In the genomic region with DNA sequence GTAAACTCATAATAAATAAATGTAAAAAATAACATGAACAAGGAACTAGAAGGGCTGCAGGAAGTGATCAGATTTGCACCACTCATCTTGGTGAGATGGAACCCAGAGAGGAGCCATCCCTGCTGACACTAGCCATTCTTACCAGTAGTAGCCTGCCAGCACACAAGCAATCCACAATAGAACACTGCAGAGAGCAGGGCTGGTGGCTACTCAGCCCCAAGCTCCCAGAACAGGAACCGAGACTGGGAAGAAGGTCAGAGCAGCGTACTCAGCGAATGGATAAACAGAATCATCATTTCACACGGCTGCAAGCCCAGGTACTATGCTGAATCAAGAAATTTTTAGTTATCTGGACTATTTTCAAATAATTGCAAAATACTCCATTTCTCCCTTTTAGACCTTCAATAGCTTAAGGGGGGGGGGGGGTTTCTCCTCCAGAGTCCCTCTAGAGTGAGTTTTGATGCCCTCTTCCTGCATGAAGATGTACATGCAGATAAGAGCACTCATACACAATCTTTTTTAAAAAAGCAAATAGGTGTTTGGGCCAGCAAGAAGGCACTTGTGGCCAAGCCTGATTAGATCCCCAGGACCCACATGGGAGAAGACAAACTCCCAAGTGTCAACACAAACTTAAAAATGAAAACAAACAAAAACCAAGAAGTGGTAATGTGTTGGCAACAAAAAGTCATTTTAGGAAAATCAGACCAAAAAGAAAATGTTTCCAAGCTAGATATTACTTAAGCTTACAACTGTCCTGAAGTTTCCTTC, we compare ENCODE assay signal across 10 mouse cellular contexts. TPM values are rescaled to one million over a fixed set of nuclear protein-coding genes. Genes with fewer than 3 reads are reported as not detected.
A peak's percentile ranks its signal among the peaks of the same experiment; 100 is the strongest.
DNase-seq lines count a peak whose midpoint lies in the region; ATAC-seq and TF ChIP-seq lines count a peak whose summit lies in the region.
"Had no signal": no experiment of that assay in that cellular context is flagged by ENCODE, and none has a peak within 500 bp of the region (broad histone marks: within the 10 kb centered on the region; RNA-seq: fewer than 3 reads in every experiment).

No protein-coding gene starts in this region.

- DNase-seq in kidney, adult 2 months = peak; percentile 38
- no peak for DNase-seq in kidney, adult 9 months
- peak; percentile 20 for DNase-seq in CD4-positive helper T cell, adult 2 months (ENCODE audit: low read depth, low spot score)
- DNase-seq in liver, embryonic 13.5 days = no peak
- no peak for DNase-seq in retina, postnatal 1 day
- DNase-seq in adrenal gland, adult 8-10 months = no peak
- no peak for DNase-seq in left cerebral cortex, adult 18-20 months (ENCODE audit: low spot score in 2 of 2)
- DNase-seq: kidney, adult 18-20 months had no signal

- ATAC-seq in common myeloid progenitor, adult 5-6 weeks (replicated peaks; ENCODE audit: low read depth, poor library complexity, severe bottlenecking) = peak; percentile 27
- no peak for ATAC-seq in liver, embryonic 13.5 days (ENCODE audit: low read depth)

- H3K27me3 ChIP-seq in kidney, adult 2 months (replicated peaks; ENCODE audit: control insufficient read depth, insufficient read depth, low read length) = no peaks in the 10 kb centered on the region
- H3K27me3 ChIP-seq in liver, embryonic 13.5 days = no peaks in the 10 kb centered on the region
- H3K27me3 ChIP-seq: forebrain, embryonic 12.5 days had no signal

- TF ChIP-seq POLR2A in kidney, adult 2 months (IDR thresholded peaks at IDR 0.05; ENCODE audit: low read depth, low read length) = no peak

- H3K9me3 ChIP-seq in liver, embryonic 13.5 days (replicated peaks) = no peaks in the 10 kb centered on the region
- H3K9me3 ChIP-seq: forebrain, embryonic 12.5 days had no signal

- 48% methylated on average over 4 of the region's 4 CpGs for WGBS in kidney, adult 2 months
- whole genome bisulfite sequencing in liver, embryonic 13.5 days (ENCODE audit: insufficient replicate concordance) = 33% methylated on average over 4 of the region's 4 CpGs

- peaks cover 24% of the 10 kb centered on the region; the same call in 1 of the 2 replicates for H3K4me1 ChIP-seq in kidney, adult 2 months (ENCODE audit: control insufficient read depth, insufficient read depth, low read length)
- peaks cover 72% of the 10 kb centered on the region for H3K4me1 ChIP-seq in liver, embryonic 13.5 days (replicated peaks)

- peak overlapping the region; percentile 85 for H3K4me2 ChIP-seq in liver, embryonic 13.5 days

- no peak for TF ChIP-seq CTCF in kidney, adult 2 months (conservative IDR thresholded peaks at IDR 0.05; ENCODE audit: insufficient read depth, insufficient read length, low read depth, low read length)

- peak overlapping the region; percentile 48; the same call in 1 of the 2 replicates for H3K9ac ChIP-seq in liver, embryonic 13.5 days
- H3K9ac ChIP-seq: forebrain, embryonic 12.5 days had no signal

- H3K27ac ChIP-seq in kidney, adult 2 months (ENCODE audit: insufficient read depth, low read depth, low read length) = 0 out of 2 replicates have a peak overlapping the region, but pooled peaks have one; percentile 35
- 0 out of 2 replicates have a peak overlapping the region, but pooled peaks have one; percentile 15 for H3K27ac ChIP-seq in liver, embryonic 13.5 days
- H3K27ac ChIP-seq: forebrain, embryonic 12.5 days had no signal

- no peaks in the 10 kb centered on the region for H3K36me3 ChIP-seq in kidney, adult 2 months (ENCODE audit: control insufficient read depth, insufficient read depth, low read length)
- H3K36me3 ChIP-seq in liver, embryonic 13.5 days = peaks cover 62% of the 10 kb centered on the region

- H3K4me3 ChIP-seq in kidney, adult 2 months (ENCODE audit: insufficient read depth, low read depth, low read length) = no peak overlapping the region
- H3K4me3 ChIP-seq in liver, embryonic 13.5 days (replicated peaks) = peak overlapping the region; percentile 94
- H3K4me3 ChIP-seq: forebrain, embryonic 12.5 days had no signal

RNA-seq across cellular contexts. Expression of a gene that starts 4.4 kb away (rescaled TPM):
- polyA plus RNA-seq in kidney, adult 2 months (2012; rRNA removed) = 6.3 and 8.1 TPM in 2 replicates
- total RNA-seq in common myeloid progenitor, adult 5-6 weeks (2017) = 29.3 and 30.4 TPM in 2 replicates
- polyA plus RNA-seq in liver, embryonic 13.5 days (2015; fragmentation: Nextera tagmentation; extraction: Ambion mirVana) = 14.0 and 14.3 TPM in 2 replicates
- total RNA-seq in adrenal gland, adult 8-10 months (2022) = 10 to 100 TPM; 16.5 to 31.4 (median 19.5) TPM
- total RNA-seq in left cerebral cortex, adult 18-20 months (2021) = 1 to 10 TPM; 5.7 to 6.8 TPM

RNA-seq across cellular contexts. Expression of a gene that starts 4.6 kb away (rescaled TPM):
- polyA plus RNA-seq in kidney, adult 2 months (2012; rRNA removed) = 40.9 and 47.2 TPM in 2 replicates
- 280 and 311 TPM in 2 replicates for total RNA-seq in common myeloid progenitor, adult 5-6 weeks (2017)
- 83.9 and 94.8 TPM in 2 replicates for polyA plus RNA-seq in liver, embryonic 13.5 days (2015; fragmentation: Nextera tagmentation; extraction: Ambion mirVana)
- total RNA-seq in adrenal gland, adult 8-10 months (2022) = 100 to 1,000 TPM in 3 of 4 experiments, 10 to 100 TPM in 1; 92.5 to 112 (median 101) TPM
- 10 to 100 TPM; 75.9 to 77.8 TPM for total RNA-seq in left cerebral cortex, adult 18-20 months (2021)

Comparison
In these comparisons a context has a peak if more than half of its experiments do, and no peak if none do; other contexts are left out.
1. DNase-seq: peak in kidney, adult 2 months (single experiment) and CD4-positive helper T cell, adult 2 months (single experiment); none in kidney, adult 9 months (single experiment), liver, embryonic 13.5 days (single experiment), retina, postnatal 1 day (single experiment), adrenal gland, adult 8-10 months (single experiment) and left cerebral cortex, adult 18-20 months (0 of 2).